Mouse (Mus musculus) CH12.LX (cell line): Measurements from ENCODE around the gene Rps6ka1.

Source experiments
- CTCF ChIP-seq, 2 experiments: IDR thresholded peaks in 1 of 2; conservative IDR thresholded peaks in 1 of 2; 2 replicates each; pipeline ENCODE4 v1.5.1; 2011 to 2012; ENCODE audit warnings: low read depth in 2 of 2, low read length in 2 of 2, improper control_type of control experiment in 1 of 2, inconsistent platforms in 1 of 2, mild to moderate bottlenecking in 1 of 2, moderate library complexity in 1 of 2
- E2F4 ChIP-seq: IDR thresholded peaks from 2 replicates; pipeline ENCODE4 v1.6.1; 2011; ENCODE audit warnings: low read depth, low read length, improper control_type of control experiment; ENCODE audit not compliant: insufficient replicate concordance
- ETS1 ChIP-seq: conservative IDR thresholded peaks from 2 replicates; pipeline ENCODE4 v1.6.1; 2012; ENCODE audit warnings: low read depth, mild to moderate bottlenecking, inconsistent platforms, low read length, improper control_type of control experiment, moderate library complexity
- KAT2A ChIP-seq: IDR thresholded peaks from 2 replicates; pipeline ENCODE4 v1.6.1; 2012; ENCODE audit warnings: low read length, improper control_type of control experiment, inconsistent platforms; ENCODE audit not compliant: insufficient replicate concordance
- POLR2A ChIP-seq: IDR thresholded peaks from 2 replicates; pipeline ENCODE4 v1.6.1; 2011; ENCODE audit warnings: low read depth, mild to moderate bottlenecking, improper control_type of control experiment, low read length
- USF2 ChIP-seq: conservative IDR thresholded peaks from 2 replicates; pipeline ENCODE4 v1.6.1; 2011; ENCODE audit warnings: low read depth, low read length, improper control_type of control experiment
- ZC3H11A ChIP-seq: IDR thresholded peaks from 2 replicates; pipeline ENCODE4 v1.6.1; 2012; ENCODE audit warnings: low read depth, mild to moderate bottlenecking, inconsistent platforms, low read length, improper control_type of control experiment

GRCm38 (mm10) chr4:133897431-133897891, 9.9 kb upstream of the Rps6ka1 start:
- TF ChIP-seq ETS1 (no peak), E2F4 (no peak), CTCF (conservative IDR thresholded peaks at IDR 0.05 in 1 of 2, IDR thresholded peaks at IDR 0.05 in 1 of 2; ENCODE audit: low read depth in 2 of 2, low read length in 2 of 2) (no peak), ZC3H11A (no peak), POLR2A (no peak), USF2 (no peak), KAT2A (no peak)
